Mouse (Mus musculus) C2C12 (cell line): ENCODE measurements at regions not wholly inside any gene's neighbourhood (a gene's known extent, or its start where the extent isn't known, plus 50 kb on each side); places are given as distances from the start of the nearest gene placed in this dataset.

Experiments used
- CEBPB ChIP-seq: IDR thresholded peaks from one replicate; pipeline ENCODE4 v1.6.1; 2011; ENCODE audit warnings: low read depth, mild to moderate bottlenecking, control low read depth, moderate library complexity
- CTCF ChIP-seq: IDR thresholded peaks from one replicate; pipeline ENCODE4 v1.5.1; 2011; ENCODE audit not compliant: control insufficient read depth, insufficient read depth, insufficient read length
- MAX ChIP-seq: IDR thresholded peaks from one replicate; pipeline ENCODE4 v1.6.1; 2011; ENCODE audit warnings: mild to moderate bottlenecking, control low read depth
- MYOG ChIP-seq: IDR thresholded peaks from one replicate; pipeline ENCODE4 v1.6.1; 2011; ENCODE audit not compliant: control insufficient read depth, insufficient read length; ENCODE audit errors: extremely low read depth
- USF1 ChIP-seq: IDR thresholded peaks from one replicate; pipeline ENCODE4 v1.6.1; 2011; ENCODE audit warnings: low read depth, mild to moderate bottlenecking, control low read depth, moderate library complexity

DNA sequence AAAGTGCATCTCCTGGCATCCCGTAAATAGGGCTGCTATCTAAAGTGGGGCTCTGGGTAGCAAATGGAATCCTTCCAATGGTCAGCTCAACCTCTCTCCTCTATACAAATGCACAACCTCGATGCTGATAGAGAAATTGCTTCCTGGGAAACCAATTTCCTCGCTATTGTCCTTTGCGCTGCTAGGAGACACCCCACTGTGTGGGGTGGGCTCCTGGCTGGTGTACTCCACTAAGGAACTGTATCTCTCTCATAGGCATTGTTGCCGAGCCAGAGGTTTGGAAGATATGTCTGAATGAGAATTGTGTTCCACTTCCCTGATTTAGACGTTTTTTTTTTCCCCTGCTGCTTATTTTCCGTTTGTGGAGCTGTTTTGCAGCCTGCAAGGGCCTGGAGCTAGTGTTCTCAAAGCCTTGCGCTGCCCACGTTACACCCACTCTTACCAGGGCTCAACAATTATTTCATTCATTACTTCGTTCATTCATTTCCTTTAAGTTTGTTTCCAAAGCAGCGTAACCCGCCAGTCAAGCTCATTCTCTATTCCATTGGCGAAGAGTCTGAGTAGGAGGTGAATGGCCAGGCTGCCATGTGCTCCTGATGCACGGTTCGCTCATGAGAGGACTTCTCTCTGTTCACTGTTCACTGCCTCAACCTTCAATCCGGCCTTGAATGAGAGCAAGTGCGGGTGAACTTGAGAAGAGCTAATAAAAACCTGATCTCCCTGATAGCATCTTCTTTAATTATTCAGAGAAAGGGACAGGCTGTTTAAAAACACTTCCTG lies 76.5 kb upstream of the Barx2 start:
- no peak for TF ChIP-seq CTCF
- TF ChIP-seq CEBPB: no peak
- no peak for TF ChIP-seq USF1
- TF ChIP-seq MAX: no peak
- no peak for TF ChIP-seq MYOG
